Mouse (Mus musculus) gastrocnemius, postnatal 10 days (tissue): ENCODE data around the gene Sugp2. TPM values are rescaled to one million over a fixed set of nuclear protein-coding genes. Genes with fewer than 3 reads are reported as not detected.

Experiments used
- DNase-seq: peaks from one replicate; pipeline ENCODE4 v3.0.0; 2021; ENCODE audit warnings: mixed read lengths
- total RNA-seq, 2 experiments: library from RNA; stranded (reverse); gene quantifications; 2 replicates each; pipeline ENCODE4 v1.2.3; 2021

The Sugp2 gene
- total RNA-seq, 2 experiments from 2014 or later, result 43.8 to 49.7 TPM

GRCm38 (mm10) chr8:70220911-70221310, 13.1 kb upstream of the Sugp2 start:
- no peak for DNase-seq

- DNase-seq, result no peak
Measured at GRCm38 (mm10) chr8:70222041-70222440, 12.0 kb upstream of the Sugp2 start.

- DNase-seq, result peak; percentile 59
Measured at GRCm38 (mm10) chr8:70223341-70223740, 10.7 kb upstream of the Sugp2 start.

GRCm38 (mm10) chr8:70227997-70228396, 6.0 kb upstream of the Sugp2 start:
- DNase-seq, result no peak

GRCm38 (mm10) chr8:70230837-70231236, 3.2 kb upstream of the Sugp2 start:
- DNase-seq, result no peak

- no peak for DNase-seq
Measured at GRCm38 (mm10) chr8:70233606-70234005, 420 bp upstream of the Sugp2 start.

- no peak for DNase-seq
Measured at GRCm38 (mm10) chr8:70234781-70235128, 729 bp downstream of the Sugp2 start.

- DNase-seq, result no peak
Measured at GRCm38 (mm10) chr8:70237842-70238241, 3.8 kb downstream of the Sugp2 start.

GRCm38 (mm10) chr8:70240642-70241041, 6.6 kb downstream of the Sugp2 start:
- no peak for DNase-seq

GRCm38 (mm10) chr8:70246622-70247021, 12.6 kb downstream of the Sugp2 start:
- no peak for DNase-seq

- no peak for DNase-seq
Measured at GRCm38 (mm10) chr8:70247841-70248240, 13.8 kb downstream of the Sugp2 start.

GRCm38 (mm10) chr8:70254628-70255027, 20.6 kb downstream of the Sugp2 start:
- no peak for DNase-seq

- DNase-seq, result no peak
Measured at GRCm38 (mm10) chr8:70257456-70257855, 23.4 kb downstream of the Sugp2 start.

- DNase-seq, result no peak
Measured at GRCm38 (mm10) chr8:70258600-70258999, 24.6 kb downstream of the Sugp2 start.

- DNase-seq, result no peak
Measured at GRCm38 (mm10) chr8:70259043-70259442, 25.0 kb downstream of the Sugp2 start.

GRCm38 (mm10) chr8:70267674-70268073, 33.6 kb downstream of the Sugp2 start:
- no peak for DNase-seq

- no peak for DNase-seq
Measured at GRCm38 (mm10) chr8:70268311-70268710, 34.3 kb downstream of the Sugp2 start.

GRCm38 (mm10) chr8:70268799-70269565, 35.0 kb downstream of the Sugp2 start:
- peak; percentile 41 for DNase-seq

GRCm38 (mm10) chr8:70272949-70273348, 38.9 kb downstream of the Sugp2 start:
- DNase-seq, result no peak

GRCm38 (mm10) chr8:70274350-70274749, 40.3 kb downstream of the Sugp2 start:
- DNase-seq, result no peak

GRCm38 (mm10) chr8:70276476-70276875, 42.5 kb downstream of the Sugp2 start:
- DNase-seq, result no peak

GRCm38 (mm10) chr8:70278175-70278574, 44.1 kb downstream of the Sugp2 start:
- no peak for DNase-seq

GRCm38 (mm10) chr8:70279266-70279665, 45.2 kb downstream of the Sugp2 start:
- DNase-seq, result no peak

GRCm38 (mm10) chr8:70281001-70281400, 47.0 kb downstream of the Sugp2 start:
- DNase-seq, result no peak
